Mouse (Mus musculus): ENCODE measurements at regions not wholly inside any gene's neighbourhood (a gene's known extent, or its start where the extent isn't known, plus 50 kb on each side); places are given as distances from the start of the nearest gene placed in this dataset.

DNA sequence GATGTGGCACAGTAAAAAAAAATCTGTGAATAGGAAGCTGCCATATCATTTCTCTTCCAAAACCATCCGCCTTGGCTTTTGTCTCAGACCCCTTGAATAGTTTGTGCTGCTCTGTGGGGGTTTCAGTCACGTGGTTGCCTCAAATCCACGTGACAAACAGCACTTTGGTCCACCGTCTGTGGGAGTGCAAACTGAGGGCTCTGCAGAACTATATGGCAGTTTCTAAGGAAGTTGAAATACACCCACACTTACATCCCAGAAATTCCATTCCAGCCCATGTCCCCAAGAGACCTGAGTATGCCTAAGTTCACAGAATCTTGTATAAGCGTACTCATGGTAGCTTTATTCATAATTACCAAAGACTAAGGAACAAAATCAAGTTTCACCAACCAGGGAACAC, 460.1 kb downstream of the Pdcd6ip start:
- no peak for DNase-seq (ENCODE audit: low spot score)

DNA sequence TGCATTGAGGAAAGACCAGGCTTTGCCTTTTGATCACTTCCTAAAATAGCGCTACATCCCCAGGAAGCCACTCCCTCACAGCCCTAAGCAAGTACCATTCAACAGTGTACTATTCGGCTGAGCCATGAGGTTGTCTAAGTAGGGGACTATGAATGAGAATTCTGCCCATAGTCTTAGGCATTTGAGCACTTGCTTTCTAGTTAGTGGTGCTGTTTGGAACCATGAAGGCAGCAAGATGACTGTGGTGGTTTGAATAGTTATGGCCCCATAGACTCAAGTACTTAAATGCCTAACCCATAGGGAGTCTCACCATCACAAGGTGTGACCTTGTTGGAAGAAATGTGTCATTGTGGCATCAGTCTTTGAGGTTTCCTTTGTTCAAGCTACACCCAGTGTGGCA, 464.2 kb downstream of the Pdcd6ip start:
- no peaks in the 10 kb centered on the region for H3K9me3 ChIP-seq
- DNase-seq (ENCODE audit: low spot score): no peak
- no peak overlapping the region for H3K4me3 ChIP-seq
- no peaks in the 10 kb centered on the region for H3K36me3 ChIP-seq
- no peaks in the 10 kb centered on the region for H3K27me3 ChIP-seq (ENCODE audit: insufficient read depth, poor library complexity, severe bottlenecking)
- 89% methylated on average over 2 of the region's 2 CpGs for WGBS
- H3K4me1 ChIP-seq (replicated peaks): no peaks in the 10 kb centered on the region
- no peak overlapping the region for H3K27ac ChIP-seq

More for the DNA sequence above, 460.1 kb downstream of the Pdcd6ip start:
- H3K9me3 ChIP-seq: no peaks in the 10 kb centered on the region
- 65% methylated on average over 5 of the region's 5 CpGs for WGBS
- no peaks in the 10 kb centered on the region for H3K4me1 ChIP-seq (replicated peaks)
- H3K27ac ChIP-seq: no peak overlapping the region
- no peak overlapping the region for H3K4me3 ChIP-seq
- H3K27me3 ChIP-seq (ENCODE audit: insufficient read depth, poor library complexity, severe bottlenecking): no peaks in the 10 kb centered on the region
- H3K36me3 ChIP-seq: no peaks in the 10 kb centered on the region

GRCm38 (mm10) chr9:113233370-113233769, 474.7 kb downstream of the Pdcd6ip start:
- H3K4me1 ChIP-seq (replicated peaks): no peaks in the 10 kb centered on the region
- no peak for DNase-seq (ENCODE audit: low spot score)
- no peak overlapping the region for H3K4me3 ChIP-seq
- no peak overlapping the region for H3K27ac ChIP-seq
- 96% methylated on average over 1 of the region's 1 CpGs for WGBS
- H3K27me3 ChIP-seq (ENCODE audit: insufficient read depth, poor library complexity, severe bottlenecking): no peaks in the 10 kb centered on the region
- 0 out of 2 replicates have a peak, but pooled peaks cover 2% of the 10 kb centered on the region for H3K9me3 ChIP-seq
- no peaks in the 10 kb centered on the region for H3K36me3 ChIP-seq

DNA sequence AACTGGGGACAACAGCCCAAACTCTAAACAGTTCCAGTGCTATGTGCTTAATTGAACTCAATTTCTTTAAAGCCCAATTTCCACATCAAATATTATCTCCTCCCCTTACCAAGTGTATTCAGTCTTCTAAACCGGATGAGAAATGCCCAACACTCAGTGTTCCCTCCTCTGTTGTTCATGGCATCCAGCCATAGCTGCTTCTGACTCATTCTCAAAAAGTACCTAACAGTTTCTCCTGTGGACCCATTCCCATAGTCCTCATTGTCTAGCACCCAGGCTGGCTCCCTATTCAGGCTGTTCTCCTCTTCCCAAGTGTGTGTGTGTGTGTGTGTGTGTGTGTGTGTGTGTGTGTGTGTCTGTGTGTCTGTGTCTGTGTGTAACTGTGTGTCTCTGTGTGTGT, 478.7 kb downstream of the Pdcd6ip start:
- Histone ChIP-seq H3K4me3 (no peak overlapping the region), H3K27me3 (ENCODE audit: insufficient read depth, poor library complexity, severe bottlenecking) (no peaks in the 10 kb centered on the region), H3K27ac (no peak overlapping the region), H3K9me3 (peaks cover 9% of the 10 kb centered on the region; the same call in 1 of the 2 replicates), H3K4me1 (replicated peaks) (no peaks in the 10 kb centered on the region), H3K36me3 (no peaks in the 10 kb centered on the region)
- WGBS: 88% methylated on average over 1 of the region's 1 CpGs
- DNase-seq (ENCODE audit: low spot score): no peak

GRCm38 (mm10) chr9:113213930-113214329, 494.1 kb downstream of the Pdcd6ip start:
- no peaks in the 10 kb centered on the region for H3K9me3 ChIP-seq
- H3K27ac ChIP-seq: no peak overlapping the region
- 80% methylated on average over 5 of the region's 5 CpGs for WGBS
- no peak for DNase-seq (ENCODE audit: low spot score)
- no peak overlapping the region for H3K4me3 ChIP-seq
- no peaks in the 10 kb centered on the region for H3K27me3 ChIP-seq (ENCODE audit: insufficient read depth, poor library complexity, severe bottlenecking)
- H3K36me3 ChIP-seq: no peaks in the 10 kb centered on the region
- no peaks in the 10 kb centered on the region for H3K4me1 ChIP-seq (replicated peaks)

DNA sequence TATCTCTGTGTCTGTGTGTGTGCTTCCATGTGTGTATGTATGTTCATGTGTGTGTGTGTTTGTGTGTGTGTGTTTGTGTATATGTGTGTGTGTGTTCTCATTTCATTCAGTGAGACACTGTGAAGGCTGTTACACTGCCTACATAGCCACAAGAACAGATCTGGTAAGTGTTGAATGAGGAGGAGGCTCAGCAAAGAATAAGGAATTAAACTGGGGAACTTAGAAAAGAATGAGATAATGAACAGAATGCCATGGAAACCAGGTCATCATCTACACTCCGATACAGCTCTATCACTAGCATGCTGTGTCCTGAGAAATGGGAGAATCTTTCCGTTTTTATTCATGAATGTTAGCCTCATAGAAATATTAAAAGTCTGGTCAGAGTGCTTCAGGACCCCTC, 495.7 kb downstream of the Pdcd6ip start:
- no peaks in the 10 kb centered on the region for H3K36me3 ChIP-seq
- H3K27me3 ChIP-seq (ENCODE audit: insufficient read depth, poor library complexity, severe bottlenecking): no peaks in the 10 kb centered on the region
- whole genome bisulfite sequencing: 79% methylated on average over 2 of the region's 2 CpGs
- no peaks in the 10 kb centered on the region for H3K4me1 ChIP-seq (replicated peaks)
- H3K4me3 ChIP-seq: no peak overlapping the region
- H3K27ac ChIP-seq: no peak overlapping the region
- no peaks in the 10 kb centered on the region for H3K9me3 ChIP-seq
- DNase-seq (ENCODE audit: low spot score): no peak

DNA sequence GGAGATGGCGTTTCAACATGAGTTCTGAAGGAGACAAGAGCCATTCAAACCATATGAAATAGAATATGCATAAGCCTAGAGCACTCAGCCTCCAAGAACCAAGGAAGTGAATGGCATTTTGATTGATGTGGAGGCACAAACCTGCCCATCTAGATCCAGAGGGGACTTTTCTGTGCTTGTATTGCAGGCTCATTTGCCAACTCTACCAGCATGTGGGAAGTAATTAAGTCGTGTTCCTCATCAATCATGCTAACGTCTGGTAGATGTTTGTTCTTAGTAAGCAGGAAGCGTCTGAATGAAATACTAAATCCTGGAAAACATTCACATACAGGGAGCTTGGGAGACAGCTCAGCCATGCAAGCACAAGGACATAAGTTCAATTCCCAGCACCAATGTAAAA, 499.9 kb downstream of the Pdcd6ip start:
- Histone ChIP-seq H3K9me3 (no peaks in the 10 kb centered on the region), H3K27ac (no peak overlapping the region), H3K36me3 (no peaks in the 10 kb centered on the region), H3K27me3 (ENCODE audit: insufficient read depth, poor library complexity, severe bottlenecking) (no peaks in the 10 kb centered on the region), H3K4me3 (no peak overlapping the region), H3K4me1 (replicated peaks) (no peaks in the 10 kb centered on the region)
- DNase-seq (ENCODE audit: low spot score): no peak
- WGBS: 77% methylated on average over 4 of the region's 4 CpGs

DNA sequence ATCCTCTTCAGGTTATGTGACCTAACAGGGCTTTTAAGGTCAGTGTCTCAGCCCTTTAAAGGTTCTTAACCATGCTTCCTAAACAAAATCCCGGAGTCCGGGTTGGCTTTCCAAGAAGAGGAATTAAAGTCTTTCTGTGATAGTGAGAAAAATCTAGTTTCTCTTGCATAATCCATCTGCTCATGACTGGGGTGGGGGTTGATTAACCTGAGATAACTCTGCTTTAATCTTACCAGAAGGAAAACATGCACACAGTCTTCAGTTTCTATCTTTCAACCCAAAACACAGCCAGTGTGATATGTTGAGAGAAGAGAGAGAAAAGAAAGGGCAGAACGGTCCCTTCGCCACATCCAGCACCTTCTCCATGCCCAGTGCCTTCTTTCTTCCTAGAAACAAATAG, 508.8 kb downstream of the Pdcd6ip start:
- no peaks in the 10 kb centered on the region for H3K36me3 ChIP-seq
- WGBS: 92% methylated on average over 4 of the region's 4 CpGs

DNA sequence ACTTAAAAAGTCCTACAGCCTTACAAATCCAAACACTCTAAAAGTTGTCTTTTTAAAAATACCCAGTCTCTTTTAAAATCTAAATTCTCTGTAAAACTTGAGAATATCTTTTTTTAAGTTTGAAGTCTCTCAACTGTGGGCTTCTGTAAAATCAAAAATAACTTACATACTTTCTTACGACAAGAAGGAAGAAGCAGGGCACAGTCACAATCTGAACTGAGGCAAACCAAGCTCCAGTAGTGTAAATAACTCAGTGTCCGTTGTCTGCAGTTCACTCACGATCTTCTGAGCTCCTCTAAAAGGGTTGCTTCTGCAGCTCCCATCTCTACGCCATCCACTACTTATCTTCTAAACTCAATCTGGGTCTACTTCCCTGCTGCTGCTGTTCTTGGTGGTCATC, 512.5 kb downstream of the Pdcd6ip start:
- H3K9me3 ChIP-seq: no peaks in the 10 kb centered on the region
- no peaks in the 10 kb centered on the region for H3K36me3 ChIP-seq
- no peaks in the 10 kb centered on the region for H3K27me3 ChIP-seq (ENCODE audit: insufficient read depth, poor library complexity, severe bottlenecking)
- H3K4me3 ChIP-seq: no peak overlapping the region
- DNase-seq (ENCODE audit: low spot score): no peak
- H3K4me1 ChIP-seq (replicated peaks): no peaks in the 10 kb centered on the region
- no peak overlapping the region for H3K27ac ChIP-seq
- WGBS: 94% methylated on average over 4 of the region's 4 CpGs

More for the DNA sequence above, 508.8 kb downstream of the Pdcd6ip start:
- Histone ChIP-seq H3K9me3 (no peaks in the 10 kb centered on the region), H3K27ac (no peak overlapping the region), H3K27me3 (ENCODE audit: insufficient read depth, poor library complexity, severe bottlenecking) (no peaks in the 10 kb centered on the region), H3K4me3 (no peak overlapping the region), H3K4me1 (replicated peaks) (no peaks in the 10 kb centered on the region)
- DNase-seq (ENCODE audit: low spot score): no peak

DNA sequence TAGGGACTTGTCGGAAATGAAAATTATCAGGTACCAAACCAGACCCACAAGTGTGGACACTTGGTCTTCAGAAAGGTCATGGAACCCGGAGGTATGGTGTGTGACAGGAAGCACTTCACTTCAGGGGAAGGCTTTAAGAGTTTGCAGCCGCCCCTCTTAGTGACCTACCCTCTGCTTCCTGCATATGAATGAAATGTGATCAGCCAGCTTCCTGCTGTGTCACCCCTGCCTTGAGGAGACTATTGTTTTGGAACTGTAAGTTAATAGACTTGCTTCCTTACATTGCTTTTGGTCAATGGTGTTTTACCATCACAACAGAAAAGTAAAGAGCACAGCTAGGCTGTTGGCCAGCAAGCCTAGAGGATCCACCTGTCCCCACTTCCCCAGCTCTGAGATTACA, 515.3 kb downstream of the Pdcd6ip start:
- Histone ChIP-seq H3K4me3 (no peak overlapping the region), H3K4me1 (replicated peaks) (no peaks in the 10 kb centered on the region), H3K27me3 (ENCODE audit: insufficient read depth, poor library complexity, severe bottlenecking) (no peaks in the 10 kb centered on the region), H3K36me3 (no peaks in the 10 kb centered on the region), H3K9me3 (no peaks in the 10 kb centered on the region), H3K27ac (no peak overlapping the region)
- no peak for DNase-seq (ENCODE audit: low spot score)
- WGBS: 61% methylated on average over 3 of the region's 3 CpGs

DNA sequence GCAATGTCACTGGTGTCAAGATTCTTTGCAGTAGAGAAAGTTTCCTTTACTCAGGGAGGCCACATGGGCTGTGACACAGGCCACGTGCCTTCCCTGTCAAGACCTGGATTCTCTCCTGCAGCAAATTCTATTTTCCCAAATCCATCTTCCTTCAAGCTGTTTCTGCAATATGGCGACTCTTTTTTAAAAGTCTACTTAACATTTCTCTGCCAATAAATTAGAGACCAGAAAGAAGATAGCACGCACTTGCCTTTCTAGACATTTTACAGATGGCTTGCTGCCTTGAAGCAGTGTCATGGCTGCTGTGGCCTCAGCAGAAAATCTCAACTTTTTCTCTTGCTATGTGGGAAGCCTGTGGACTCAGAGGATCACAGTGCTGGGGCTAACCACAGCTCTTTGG, 516.9 kb downstream of the Pdcd6ip start:
- Histone ChIP-seq H3K27ac (no peak overlapping the region), H3K36me3 (no peaks in the 10 kb centered on the region), H3K9me3 (no peaks in the 10 kb centered on the region), H3K4me3 (no peak overlapping the region), H3K4me1 (replicated peaks) (no peaks in the 10 kb centered on the region), H3K27me3 (ENCODE audit: insufficient read depth, poor library complexity, severe bottlenecking) (no peaks in the 10 kb centered on the region)
- 85% methylated on average over 3 of the region's 3 CpGs for WGBS
- DNase-seq (ENCODE audit: low spot score): no peak

DNA sequence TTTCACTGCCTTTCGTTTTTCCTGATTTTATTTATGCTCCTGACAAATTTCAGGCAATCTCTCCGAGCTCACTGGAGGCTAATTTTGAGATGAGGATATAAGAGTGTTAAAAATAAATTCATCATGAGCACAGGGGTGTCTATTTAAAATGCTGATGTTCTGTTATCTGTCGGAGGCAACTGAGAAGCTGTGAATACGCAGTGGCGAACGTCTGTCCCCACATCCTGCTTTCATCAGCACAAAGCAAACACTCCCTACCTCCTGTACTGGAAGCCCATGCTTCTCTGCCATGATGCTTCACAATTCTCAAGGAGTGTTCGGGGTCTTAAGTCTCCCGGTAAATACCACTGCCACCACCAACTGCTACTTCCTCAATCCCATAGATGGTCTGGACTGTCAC, 526.9 kb downstream of the Pdcd6ip start:
- no peaks in the 10 kb centered on the region for H3K4me1 ChIP-seq (replicated peaks)
- 86% methylated on average over 8 of the region's 8 CpGs for WGBS
- no peaks in the 10 kb centered on the region for H3K36me3 ChIP-seq
- no peak overlapping the region for H3K4me3 ChIP-seq
- no peak overlapping the region for H3K27ac ChIP-seq
- H3K9me3 ChIP-seq: no peaks in the 10 kb centered on the region
- no peak for DNase-seq (ENCODE audit: low spot score)
- H3K27me3 ChIP-seq (ENCODE audit: insufficient read depth, poor library complexity, severe bottlenecking): no peaks in the 10 kb centered on the region

GRCm38 (mm10) chr9:113177918-113178235, 530.2 kb downstream of the Pdcd6ip start:
- DNase-seq (ENCODE audit: low spot score): no peak
- Histone ChIP-seq H3K4me3 (no peak overlapping the region), H3K36me3 (no peaks in the 10 kb centered on the region), H3K27ac (no peak overlapping the region), H3K9me3 (no peaks in the 10 kb centered on the region), H3K27me3 (ENCODE audit: insufficient read depth, poor library complexity, severe bottlenecking) (no peaks in the 10 kb centered on the region), H3K4me1 (replicated peaks) (no peaks in the 10 kb centered on the region)
- WGBS: 87% methylated on average over 4 of the region's 4 CpGs

DNA sequence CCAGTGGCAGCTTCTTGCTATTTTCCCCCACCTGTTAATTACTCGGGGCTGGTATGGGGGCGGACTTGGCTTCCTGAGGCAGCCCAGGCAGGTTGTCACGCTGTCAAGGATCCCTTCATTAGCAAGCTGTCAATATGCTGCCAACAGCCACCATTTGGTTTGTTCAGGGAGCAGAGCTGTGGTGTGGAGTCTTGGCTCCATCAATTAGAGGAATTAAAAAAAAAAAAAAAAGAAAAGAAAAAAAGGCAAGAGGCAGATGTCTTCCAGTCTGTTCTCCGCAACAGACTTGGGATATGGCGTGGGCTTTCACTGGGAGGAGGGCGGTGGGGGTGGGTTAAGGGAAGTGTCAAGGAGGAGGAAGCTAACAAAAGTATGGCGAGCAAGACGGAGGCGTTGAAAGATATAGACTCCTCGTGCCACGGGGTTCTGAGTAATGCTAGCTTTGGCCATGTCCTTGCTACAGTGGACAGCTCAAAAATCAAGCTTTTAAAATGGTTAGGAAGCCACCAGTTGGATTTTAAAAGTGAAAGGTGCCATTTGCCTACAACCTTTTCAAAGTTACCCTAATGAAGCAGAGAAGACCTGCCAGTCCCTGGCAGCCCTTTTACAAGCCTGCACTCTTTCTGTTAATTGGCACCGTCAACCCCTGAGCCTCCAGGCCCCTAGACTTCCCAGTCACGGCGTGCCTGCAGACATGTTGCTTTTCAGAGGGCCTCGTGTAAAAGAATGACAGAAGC, 530.7 kb downstream of the Pdcd6ip start:
- H3K36me3 ChIP-seq: no peaks in the 10 kb centered on the region
- no peaks in the 10 kb centered on the region for H3K4me1 ChIP-seq (replicated peaks)
- DNase-seq (ENCODE audit: low spot score): no peak
- H3K9me3 ChIP-seq: no peaks in the 10 kb centered on the region
- H3K27me3 ChIP-seq (ENCODE audit: insufficient read depth, poor library complexity, severe bottlenecking): no peaks in the 10 kb centered on the region
- no peak overlapping the region for H3K4me3 ChIP-seq
- WGBS: 76% methylated on average over 15 of the region's 15 CpGs
- no peak overlapping the region for H3K27ac ChIP-seq
